Mouse (Mus musculus): ENCODE results near the gene Pias4. TPM values are rescaled to one million over a fixed set of nuclear protein-coding genes. Genes with fewer than 3 reads are reported as not detected.

The Pias4 gene
- polyA plus RNA-seq, 1 experiment from 2014 or later: 72.2 TPM

DNA sequence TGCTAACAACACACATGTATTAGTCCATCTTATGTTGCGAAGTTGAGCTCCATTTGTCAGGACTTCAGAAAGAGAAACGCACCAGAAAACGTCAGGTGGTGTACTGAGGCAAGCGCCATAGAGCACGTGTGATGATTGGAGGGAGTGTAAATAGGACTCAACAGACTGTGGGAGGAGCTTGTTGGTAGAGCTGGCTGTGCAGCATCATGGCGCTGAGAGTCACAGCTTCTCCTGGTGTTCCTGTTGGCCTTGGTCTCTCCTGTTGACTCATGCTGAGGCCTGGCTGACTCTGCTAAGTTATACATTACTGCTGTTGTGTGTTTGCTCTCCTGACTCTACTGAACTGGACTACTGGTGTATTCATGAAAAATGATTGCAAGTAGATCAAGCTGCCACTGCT lies 54.8 kb downstream of the Pias4 start:
- Histone ChIP-seq H3K27me3 (ENCODE audit: insufficient read depth, poor library complexity, severe bottlenecking) (no peaks in the 10 kb centered on the region), H3K27ac (no peak overlapping the region), H3K9me3 (no peaks in the 10 kb centered on the region), H3K4me3 (no peak overlapping the region), H3K4me1 (replicated peaks) (no peaks in the 10 kb centered on the region), H3K36me3 (peaks cover 97% of the 10 kb centered on the region)
- WGBS: 94% methylated on average over 6 of the region's 6 CpGs
- no peak for DNase-seq (ENCODE audit: low spot score)

DNA sequence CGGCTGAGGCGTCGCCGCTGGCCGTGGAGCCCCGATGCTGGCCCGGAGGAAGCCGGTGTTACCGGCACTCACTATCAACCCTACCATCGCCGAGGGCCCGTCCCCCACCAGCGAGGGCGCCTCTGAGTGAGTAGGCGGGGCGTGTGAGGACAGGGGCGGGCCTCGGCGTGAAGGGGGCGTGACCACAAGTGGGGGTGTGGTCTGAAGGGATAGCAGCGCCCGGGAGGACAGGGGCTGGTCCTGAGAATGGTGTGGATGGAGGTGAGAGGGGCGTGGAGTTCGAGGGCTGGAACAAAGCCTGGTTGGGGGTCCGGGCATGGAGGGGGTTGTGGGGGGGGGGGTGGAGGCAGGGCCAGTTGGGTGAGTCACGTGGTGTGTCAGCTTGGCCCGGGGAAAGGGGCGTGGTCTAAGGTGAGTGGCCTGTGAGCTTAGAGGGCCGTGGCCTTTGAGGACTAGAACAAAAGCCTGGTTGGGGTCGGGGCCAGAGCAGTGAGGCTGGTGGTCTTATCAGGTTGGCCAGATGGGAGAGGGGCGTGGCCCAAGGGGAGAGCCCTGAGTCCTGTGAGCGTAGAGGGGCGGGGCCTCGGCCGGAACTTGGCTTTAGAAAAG lies 61.5 kb downstream of the Pias4 start:
- peaks cover 41% of the 10 kb centered on the region for H3K36me3 ChIP-seq
- H3K4me3 ChIP-seq: peak overlapping the region; percentile 73
- H3K27ac ChIP-seq: peak overlapping the region; percentile 97
- H3K4me1 ChIP-seq (replicated peaks): peaks cover 22% of the 10 kb centered on the region
- WGBS: under 1% methylated on average over 35 of the region's 35 CpGs
- peak; percentile 93 for DNase-seq (ENCODE audit: low spot score)
- no peaks in the 10 kb centered on the region for H3K27me3 ChIP-seq (ENCODE audit: insufficient read depth, poor library complexity, severe bottlenecking)
- no peaks in the 10 kb centered on the region for H3K9me3 ChIP-seq

DNA sequence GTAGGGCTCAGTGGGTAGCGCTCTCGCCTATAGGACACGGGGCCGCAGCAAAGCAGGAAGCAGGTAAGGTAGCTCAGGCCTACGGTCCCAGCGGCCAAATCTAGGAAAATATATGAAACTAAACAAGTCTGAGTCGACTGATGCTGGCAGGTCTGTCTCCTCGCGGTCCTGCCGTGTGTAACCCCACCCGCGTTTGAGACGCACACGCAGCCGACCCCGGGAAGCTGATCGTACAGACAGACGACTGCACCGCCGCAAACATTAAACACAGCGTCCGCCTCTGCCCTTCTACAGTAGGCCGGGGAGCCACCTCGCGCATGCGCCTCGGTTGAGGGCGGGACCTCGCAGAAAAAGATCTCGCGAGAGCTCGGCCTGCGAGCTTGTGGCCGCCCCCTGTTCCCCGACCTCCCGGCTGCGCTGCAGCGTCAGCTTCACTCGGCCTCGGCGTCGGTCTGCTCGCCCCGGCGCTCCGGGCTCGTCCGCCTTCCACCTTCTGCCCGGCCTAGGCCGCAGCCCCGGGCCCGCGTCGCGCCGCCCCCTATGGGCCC lies 62.1 kb downstream of the Pias4 start, which contains the start of gene Map2k2:
Gene Map2k2 (plus strand): TSS at position 351 of the 548 bp plus-strand sequence.
- H3K27ac ChIP-seq: peak within 1 kb of the TSS; percentile 97
- no peaks in the 10 kb centered on the region for H3K9me3 ChIP-seq
- H3K36me3 ChIP-seq: peaks cover 36% of the 10 kb centered on the region
- peak within 1 kb of the TSS; percentile 73 for H3K4me3 ChIP-seq
- H3K4me1 ChIP-seq (replicated peaks): peaks cover 22% of the 10 kb centered on the region
- no peaks in the 10 kb centered on the region for H3K27me3 ChIP-seq (ENCODE audit: insufficient read depth, poor library complexity, severe bottlenecking)
- peak; percentile 97 for DNase-seq (ENCODE audit: low spot score)
- under 1% methylated on average over 56 of the region's 56 CpGs for WGBS

Other genes with a start within 250 kb of the Pias4 start
- gene Lmnb2, start 249.7 kb downstream of the Pias4 start, polyA plus RNA-seq (2016; fragmentation: Nextera tagmentation; extraction: Ambion mirVana): 65.8 and 78.4 TPM in 2 replicates
- 9.8 and 11.8 TPM in 2 replicates for gene Gadd45b, start 237.8 kb downstream of the Pias4 start, polyA plus RNA-seq (2016; fragmentation: Nextera tagmentation; extraction: Ambion mirVana)
- gene Gng7, start 153.0 kb downstream of the Pias4 start, polyA plus RNA-seq (2016; fragmentation: Nextera tagmentation; extraction: Ambion mirVana): 7.1 and 8.6 TPM in 2 replicates
- 4.6 and 9.8 TPM in 2 replicates for gene Diras1, start 142.3 kb downstream of the Pias4 start, polyA plus RNA-seq (2016; fragmentation: Nextera tagmentation; extraction: Ambion mirVana)
- gene Slc39a3, start 130.5 kb downstream of the Pias4 start, polyA plus RNA-seq (2016; fragmentation: Nextera tagmentation; extraction: Ambion mirVana): 16.9 and 26.7 TPM in 2 replicates
- gene Sgta, start 107.7 kb downstream of the Pias4 start, polyA plus RNA-seq (2016; fragmentation: Nextera tagmentation; extraction: Ambion mirVana): 276 and 320 TPM in 2 replicates
- 85.4 and 106 TPM in 2 replicates for gene Thop1, start 97.9 kb downstream of the Pias4 start, polyA plus RNA-seq (2016; fragmentation: Nextera tagmentation; extraction: Ambion mirVana)
- gene Creb3l3, start 69.0 kb downstream of the Pias4 start, polyA plus RNA-seq (2016; fragmentation: Nextera tagmentation; extraction: Ambion mirVana): 0.29 and 0.30 TPM in 2 replicates
- 218 and 261 TPM in 2 replicates for gene Map2k2, start 62.0 kb downstream of the Pias4 start, polyA plus RNA-seq (2016; fragmentation: Nextera tagmentation; extraction: Ambion mirVana)
- 9.4 and 12.4 TPM in 2 replicates for gene Zbtb7a, start 32.7 kb downstream of the Pias4 start, polyA plus RNA-seq (2016; fragmentation: Nextera tagmentation; extraction: Ambion mirVana)
- 495 and 570 TPM in 2 replicates for gene Eef2, start 8.7 kb upstream of the Pias4 start, polyA plus RNA-seq (2016; fragmentation: Nextera tagmentation; extraction: Ambion mirVana)
- gene Dapk3, start 15.1 kb upstream of the Pias4 start, polyA plus RNA-seq (2016; fragmentation: Nextera tagmentation; extraction: Ambion mirVana): 58.3 and 75.6 TPM in 2 replicates
- not detected in 2 replicates for gene 4930442H23Rik, start 15.9 kb upstream of the Pias4 start, polyA plus RNA-seq (2016; fragmentation: Nextera tagmentation; extraction: Ambion mirVana)
- gene Nmrk2, start 34.1 kb upstream of the Pias4 start, polyA plus RNA-seq (2016; fragmentation: Nextera tagmentation; extraction: Ambion mirVana): not detected in 2 replicates
- 7.6 and 25.9 TPM in 2 replicates for gene Atcay, start 62.9 kb upstream of the Pias4 start, polyA plus RNA-seq (2016; fragmentation: Nextera tagmentation; extraction: Ambion mirVana)
- gene Zfr2, start 65.2 kb upstream of the Pias4 start, polyA plus RNA-seq (2016; fragmentation: Nextera tagmentation; extraction: Ambion mirVana): 5.1 and 6.7 TPM in 2 replicates
- gene Matk, start 85.0 kb upstream of the Pias4 start, polyA plus RNA-seq (2016; fragmentation: Nextera tagmentation; extraction: Ambion mirVana): 3.9 and 4.9 TPM in 2 replicates
- 238 and 239 TPM in 2 replicates for gene Mrpl54, start 99.0 kb upstream of the Pias4 start, polyA plus RNA-seq (2016; fragmentation: Nextera tagmentation; extraction: Ambion mirVana)
- 46.2 and 54.6 TPM in 2 replicates for gene Apba3, start 99.0 kb upstream of the Pias4 start, polyA plus RNA-seq (2016; fragmentation: Nextera tagmentation; extraction: Ambion mirVana)
- 7.0 and 9.0 TPM in 2 replicates for gene Tjp3, start 123.7 kb upstream of the Pias4 start, polyA plus RNA-seq (2016; fragmentation: Nextera tagmentation; extraction: Ambion mirVana)
- 62.1 and 78.5 TPM in 2 replicates for gene Pip5k1c, start 125.0 kb upstream of the Pias4 start, polyA plus RNA-seq (2016; fragmentation: Nextera tagmentation; extraction: Ambion mirVana)
- 53.2 and 58.8 TPM in 2 replicates for gene Cactin, start 153.2 kb upstream of the Pias4 start, polyA plus RNA-seq (2016; fragmentation: Nextera tagmentation; extraction: Ambion mirVana)
- 3.3 and 3.6 TPM in 2 replicates for gene Tbxa2r, start 160.8 kb upstream of the Pias4 start, polyA plus RNA-seq (2016; fragmentation: Nextera tagmentation; extraction: Ambion mirVana)
- not detected in 2 replicates for gene Gipc3, start 175.3 kb upstream of the Pias4 start, polyA plus RNA-seq (2016; fragmentation: Nextera tagmentation; extraction: Ambion mirVana)
- 111 and 128 TPM in 2 replicates for gene Hmg20b, start 182.6 kb upstream of the Pias4 start, polyA plus RNA-seq (2016; fragmentation: Nextera tagmentation; extraction: Ambion mirVana)
- 9.2 and 12.9 TPM in 2 replicates for gene Mfsd12, start 189.6 kb upstream of the Pias4 start, polyA plus RNA-seq (2016; fragmentation: Nextera tagmentation; extraction: Ambion mirVana)
- gene 4930404N11Rik, start 197.9 kb upstream of the Pias4 start, polyA plus RNA-seq (2016; fragmentation: Nextera tagmentation; extraction: Ambion mirVana): 0.61 and 0.62 TPM in 2 replicates
- gene Fzr1, start 210.6 kb upstream of the Pias4 start, polyA plus RNA-seq (2016; fragmentation: Nextera tagmentation; extraction: Ambion mirVana): 138 and 143 TPM in 2 replicates
- 95.8 and 98.2 TPM in 2 replicates for gene Dohh, start 216.5 kb upstream of the Pias4 start, polyA plus RNA-seq (2016; fragmentation: Nextera tagmentation; extraction: Ambion mirVana)
- 4.0 and 4.8 TPM in 2 replicates for gene Gm48551, start 216.5 kb upstream of the Pias4 start, polyA plus RNA-seq (2016; fragmentation: Nextera tagmentation; extraction: Ambion mirVana)
- 1.0 and 2.5 TPM in 2 replicates for gene Gm48552, start 221.1 kb upstream of the Pias4 start, polyA plus RNA-seq (2016; fragmentation: Nextera tagmentation; extraction: Ambion mirVana)
- gene Smim24, start 225.1 kb upstream of the Pias4 start, polyA plus RNA-seq (2016; fragmentation: Nextera tagmentation; extraction: Ambion mirVana): 2.7 and 3.0 TPM in 2 replicates

Measured in hindbrain, embryonic 10.5 days (tissue).